Mouse (Mus musculus) thymus, postnatal 36 days (tissue): ENCODE data around the gene Cdkn2aipnl.

Source experiments
- DNase-seq, 2 experiments: peaks; one replicate each; pipeline ENCODE4 v3.0.0; 2022; ENCODE audit warnings: mixed read lengths in 2 of 2

Gene Cdkn2aipnl

GRCm38 (mm10) chr11:51967443-51968401 is at the start of gene Cdkn2aipnl:
Gene Cdkn2aipnl (plus strand): TSS chr11:51967661.
- DNase-seq = peak; percentile 98 to 99

GRCm38 (mm10) chr11:51917951-51918350 is 49.5 kb upstream of the Cdkn2aipnl start:
- no peak for DNase-seq

GRCm38 (mm10) chr11:51918576-51918975 is 48.9 kb upstream of the Cdkn2aipnl start:
- no peak for DNase-seq

- DNase-seq = no peak
These were observed 45.9 kb upstream of the Cdkn2aipnl start for GRCm38 (mm10) chr11:51921355-51922125.

- DNase-seq = no peak
These were observed 45.0 kb upstream of the Cdkn2aipnl start for GRCm38 (mm10) chr11:51922421-51922841.

- DNase-seq = peak in 1 of 2 experiments; percentile 35
These were observed 41.9 kb upstream of the Cdkn2aipnl start for GRCm38 (mm10) chr11:51925595-51925994.

- no peak for DNase-seq
These were observed 41.1 kb upstream of the Cdkn2aipnl start for GRCm38 (mm10) chr11:51926385-51926784.

- no peak for DNase-seq
These were observed 40.4 kb upstream of the Cdkn2aipnl start for GRCm38 (mm10) chr11:51927106-51927505.

- no peak for DNase-seq
These were observed 36.3 kb upstream of the Cdkn2aipnl start for GRCm38 (mm10) chr11:51931138-51931537.

- DNase-seq = peak in 1 of 2 experiments; percentile 48
These were observed 35.7 kb upstream of the Cdkn2aipnl start for GRCm38 (mm10) chr11:51931790-51932189.

- DNase-seq = no peak
These were observed 33.2 kb upstream of the Cdkn2aipnl start for GRCm38 (mm10) chr11:51934230-51934629.

GRCm38 (mm10) chr11:51935636-51936434 is 31.6 kb upstream of the Cdkn2aipnl start:
- DNase-seq = peak; percentile 69 to 83

- no peak for DNase-seq
These were observed 30.1 kb upstream of the Cdkn2aipnl start for GRCm38 (mm10) chr11:51937361-51937781.

- peak in 1 of 2 experiments; percentile 60 for DNase-seq
These were observed 28.5 kb upstream of the Cdkn2aipnl start for GRCm38 (mm10) chr11:51938817-51939589.

GRCm38 (mm10) chr11:51939590-51939955 is 27.9 kb upstream of the Cdkn2aipnl start:
- DNase-seq = no peak

- DNase-seq = no peak
These were observed 26.9 kb upstream of the Cdkn2aipnl start for GRCm38 (mm10) chr11:51940511-51940955.

GRCm38 (mm10) chr11:51942602-51943499 is 24.6 kb upstream of the Cdkn2aipnl start:
- DNase-seq = peak in 1 of 2 experiments; percentile 32

- DNase-seq = no peak
These were observed 24.0 kb upstream of the Cdkn2aipnl start for GRCm38 (mm10) chr11:51943500-51943841.

- DNase-seq = no peak
These were observed 23.2 kb upstream of the Cdkn2aipnl start for GRCm38 (mm10) chr11:51944239-51944638.

- no peak for DNase-seq
These were observed 21.9 kb upstream of the Cdkn2aipnl start for GRCm38 (mm10) chr11:51945548-51945947.

GRCm38 (mm10) chr11:51946144-51946543 is 21.3 kb upstream of the Cdkn2aipnl start:
- no peak for DNase-seq
